Mouse (Mus musculus): Measurements from ENCODE around the gene C2cd2. TPM values are rescaled to one million over a fixed set of nuclear protein-coding genes. Genes with fewer than 3 reads are reported as not detected.

Gene C2cd2
- polyA plus RNA-seq, 1 experiment from 2014 or later = 15.3 TPM

GRCm38 (mm10) chr16:97940471-97940973 lies 21.9 kb downstream of the C2cd2 start:
- H3K36me3 ChIP-seq (replicated peaks; ENCODE audit: control insufficient read depth, insufficient read depth, low read depth, low read length) = no peaks in the 10 kb centered on the region
- DNase-seq (ENCODE audit: low spot score) = no peak
- no peak overlapping the region for H3K4me2 ChIP-seq (ENCODE audit: low read depth, low read length)
- no peaks in the 10 kb centered on the region for H3K4me1 ChIP-seq (ENCODE audit: control insufficient read depth, insufficient read depth, low read length)
- no peak overlapping the region for H3K27ac ChIP-seq (replicated peaks; ENCODE audit: low read depth, low read length)
- H3K4me3 ChIP-seq (ENCODE audit: low read depth, low read length) = no peak overlapping the region
- no peaks in the 10 kb centered on the region for H3K9me3 ChIP-seq (replicated peaks; ENCODE audit: control insufficient read depth, low read length)
- 92% methylated on average over 3 of the region's 3 CpGs for WGBS
- ATAC-seq (replicated peaks; ENCODE audit: insufficient number of reproducible peaks, low FRiP score, low TSS enrichment, low read depth) = no peak
- no peak overlapping the region for H3K9ac ChIP-seq (replicated peaks; ENCODE audit: low read length)
- no peaks in the 10 kb centered on the region for H3K27me3 ChIP-seq (ENCODE audit: control insufficient read depth, insufficient read depth, low read length)

- no peaks in the 10 kb centered on the region for H3K27me3 ChIP-seq (ENCODE audit: control insufficient read depth, insufficient read depth, low read length)
- H3K4me1 ChIP-seq (ENCODE audit: control insufficient read depth, insufficient read depth, low read length) = no peaks in the 10 kb centered on the region
- 84% methylated on average over 3 of the region's 3 CpGs for WGBS
Observed at GRCm38 (mm10) chr16:97935815-97936214, 26.6 kb downstream of the C2cd2 start.

GRCm38 (mm10) chr16:97930231-97930630 lies 32.2 kb downstream of the C2cd2 start:
- DNase-seq (ENCODE audit: low spot score) = no peak
- Histone ChIP-seq H3K9ac (replicated peaks; ENCODE audit: low read length) (no peak overlapping the region), H3K36me3 (replicated peaks; ENCODE audit: control insufficient read depth, insufficient read depth, low read depth, low read length) (no peaks in the 10 kb centered on the region), H3K4me3 (ENCODE audit: low read depth, low read length) (no peak overlapping the region), H3K9me3 (replicated peaks; ENCODE audit: control insufficient read depth, low read length) (no peaks in the 10 kb centered on the region), H3K4me1 (ENCODE audit: control insufficient read depth, insufficient read depth, low read length) (no peaks in the 10 kb centered on the region), H3K4me2 (ENCODE audit: low read depth, low read length) (no peak overlapping the region), H3K27ac (replicated peaks; ENCODE audit: low read depth, low read length) (no peak overlapping the region), H3K27me3 (ENCODE audit: control insufficient read depth, insufficient read depth, low read length) (no peaks in the 10 kb centered on the region)
- no peak for ATAC-seq (replicated peaks; ENCODE audit: insufficient number of reproducible peaks, low FRiP score, low TSS enrichment, low read depth)

More at GRCm38 (mm10) chr16:97935815-97936214, 26.6 kb downstream of the C2cd2 start:
- Histone ChIP-seq H3K9me3 (replicated peaks; ENCODE audit: control insufficient read depth, low read length) (no peaks in the 10 kb centered on the region), H3K36me3 (replicated peaks; ENCODE audit: control insufficient read depth, insufficient read depth, low read depth, low read length) (no peaks in the 10 kb centered on the region), H3K4me2 (ENCODE audit: low read depth, low read length) (no peak overlapping the region), H3K9ac (replicated peaks; ENCODE audit: low read length) (no peak overlapping the region), H3K4me3 (ENCODE audit: low read depth, low read length) (no peak overlapping the region), H3K27ac (replicated peaks; ENCODE audit: low read depth, low read length) (no peak overlapping the region)
- no peak for DNase-seq (ENCODE audit: low spot score)
- no peak for ATAC-seq (replicated peaks; ENCODE audit: insufficient number of reproducible peaks, low FRiP score, low TSS enrichment, low read depth)

GRCm38 (mm10) chr16:97929520-97929919 lies 32.9 kb downstream of the C2cd2 start:
- H3K4me2 ChIP-seq (ENCODE audit: low read depth, low read length) = no peak overlapping the region
- H3K27ac ChIP-seq (replicated peaks; ENCODE audit: low read depth, low read length) = no peak overlapping the region
- no peaks in the 10 kb centered on the region for H3K36me3 ChIP-seq (replicated peaks; ENCODE audit: control insufficient read depth, insufficient read depth, low read depth, low read length)
- H3K9me3 ChIP-seq (replicated peaks; ENCODE audit: control insufficient read depth, low read length) = no peaks in the 10 kb centered on the region
- no peak overlapping the region for H3K9ac ChIP-seq (replicated peaks; ENCODE audit: low read length)
- no peaks in the 10 kb centered on the region for H3K4me1 ChIP-seq (ENCODE audit: control insufficient read depth, insufficient read depth, low read length)
- 64% methylated on average over 1 of the region's 1 CpGs for WGBS
- no peak for ATAC-seq (replicated peaks; ENCODE audit: insufficient number of reproducible peaks, low FRiP score, low TSS enrichment, low read depth)
- H3K27me3 ChIP-seq (ENCODE audit: control insufficient read depth, insufficient read depth, low read length) = no peaks in the 10 kb centered on the region
- no peak for DNase-seq (ENCODE audit: low spot score)
- H3K4me3 ChIP-seq (ENCODE audit: low read depth, low read length) = no peak overlapping the region

- Histone ChIP-seq H3K4me2 (ENCODE audit: low read depth, low read length) (no peak overlapping the region), H3K9me3 (replicated peaks; ENCODE audit: control insufficient read depth, low read length) (no peaks in the 10 kb centered on the region), H3K27ac (replicated peaks; ENCODE audit: low read depth, low read length) (no peak overlapping the region), H3K36me3 (replicated peaks; ENCODE audit: control insufficient read depth, insufficient read depth, low read depth, low read length) (no peaks in the 10 kb centered on the region), H3K27me3 (ENCODE audit: control insufficient read depth, insufficient read depth, low read length) (no peaks in the 10 kb centered on the region), H3K9ac (replicated peaks; ENCODE audit: low read length) (no peak overlapping the region), H3K4me1 (ENCODE audit: control insufficient read depth, insufficient read depth, low read length) (no peaks in the 10 kb centered on the region), H3K4me3 (ENCODE audit: low read depth, low read length) (no peak overlapping the region)
- DNase-seq (ENCODE audit: low spot score) = no peak
- 82% methylated on average over 3 of the region's 3 CpGs for WGBS
- ATAC-seq (replicated peaks; ENCODE audit: insufficient number of reproducible peaks, low FRiP score, low TSS enrichment, low read depth) = no peak
Observed at GRCm38 (mm10) chr16:97927331-97927938, 35.0 kb downstream of the C2cd2 start.

- ATAC-seq (replicated peaks; ENCODE audit: insufficient number of reproducible peaks, low FRiP score, low TSS enrichment, low read depth) (no peak), DNase-seq (ENCODE audit: low spot score) (no peak)
- WGBS = 85% methylated on average over 9 of the region's 9 CpGs
- no peak overlapping the region for H3K4me3 ChIP-seq (ENCODE audit: low read depth, low read length)
- no peak overlapping the region for H3K4me2 ChIP-seq (ENCODE audit: low read depth, low read length)
- H3K9me3 ChIP-seq (replicated peaks; ENCODE audit: control insufficient read depth, low read length) = no peaks in the 10 kb centered on the region
- H3K27ac ChIP-seq (replicated peaks; ENCODE audit: low read depth, low read length) = no peak overlapping the region
- no peaks in the 10 kb centered on the region for H3K36me3 ChIP-seq (replicated peaks; ENCODE audit: control insufficient read depth, insufficient read depth, low read depth, low read length)
- H3K9ac ChIP-seq (replicated peaks; ENCODE audit: low read length) = no peak overlapping the region
- no peaks in the 10 kb centered on the region for H3K27me3 ChIP-seq (ENCODE audit: control insufficient read depth, insufficient read depth, low read length)
- H3K4me1 ChIP-seq (ENCODE audit: control insufficient read depth, insufficient read depth, low read length) = no peaks in the 10 kb centered on the region
Observed at GRCm38 (mm10) chr16:97926381-97926780, 36.0 kb downstream of the C2cd2 start.

GRCm38 (mm10) chr16:97925760-97926159 lies 36.6 kb downstream of the C2cd2 start:
- H3K9ac ChIP-seq (replicated peaks; ENCODE audit: low read length) = no peak overlapping the region
- DNase-seq (ENCODE audit: low spot score) = no peak
- no peak overlapping the region for H3K4me3 ChIP-seq (ENCODE audit: low read depth, low read length)
- no peaks in the 10 kb centered on the region for H3K9me3 ChIP-seq (replicated peaks; ENCODE audit: control insufficient read depth, low read length)
- no peaks in the 10 kb centered on the region for H3K36me3 ChIP-seq (replicated peaks; ENCODE audit: control insufficient read depth, insufficient read depth, low read depth, low read length)
- no peak overlapping the region for H3K4me2 ChIP-seq (ENCODE audit: low read depth, low read length)
- WGBS = 82% methylated on average over 2 of the region's 2 CpGs
- H3K27me3 ChIP-seq (ENCODE audit: control insufficient read depth, insufficient read depth, low read length) = no peaks in the 10 kb centered on the region
- no peak overlapping the region for H3K27ac ChIP-seq (replicated peaks; ENCODE audit: low read depth, low read length)
- ATAC-seq (replicated peaks; ENCODE audit: insufficient number of reproducible peaks, low FRiP score, low TSS enrichment, low read depth) = no peak
- no peaks in the 10 kb centered on the region for H3K4me1 ChIP-seq (ENCODE audit: control insufficient read depth, insufficient read depth, low read length)

- no peak overlapping the region for H3K4me2 ChIP-seq (ENCODE audit: low read depth, low read length)
- DNase-seq (ENCODE audit: low spot score) = no peak
- H3K36me3 ChIP-seq (replicated peaks; ENCODE audit: control insufficient read depth, insufficient read depth, low read depth, low read length) = no peaks in the 10 kb centered on the region
- H3K27me3 ChIP-seq (ENCODE audit: control insufficient read depth, insufficient read depth, low read length) = no peaks in the 10 kb centered on the region
- no peak overlapping the region for H3K4me3 ChIP-seq (ENCODE audit: low read depth, low read length)
- H3K9ac ChIP-seq (replicated peaks; ENCODE audit: low read length) = no peak overlapping the region
- no peaks in the 10 kb centered on the region for H3K9me3 ChIP-seq (replicated peaks; ENCODE audit: control insufficient read depth, low read length)
- H3K27ac ChIP-seq (replicated peaks; ENCODE audit: low read depth, low read length) = no peak overlapping the region
- H3K4me1 ChIP-seq (ENCODE audit: control insufficient read depth, insufficient read depth, low read length) = no peaks in the 10 kb centered on the region
- no peak for ATAC-seq (replicated peaks; ENCODE audit: insufficient number of reproducible peaks, low FRiP score, low TSS enrichment, low read depth)
- WGBS = 67% methylated on average over 1 of the region's 1 CpGs
Observed at GRCm38 (mm10) chr16:97923700-97924099, 38.7 kb downstream of the C2cd2 start.
